Mouse (Mus musculus) bone marrow macrophage, adult 2 months (primary cell): ENCODE data around the gene Cetn3.

Source experiments
- CTCF ChIP-seq: IDR thresholded peaks from 2 replicates; pipeline ENCODE4 v1.5.1; 2012; ENCODE audit warnings: low read depth, mild to moderate bottlenecking, low read length, moderate library complexity
- POLR2A ChIP-seq: IDR thresholded peaks from 2 replicates; pipeline ENCODE4 v1.6.1; 2012; ENCODE audit warnings: mild to moderate bottlenecking, low read depth, low read length, borderline replicate concordance

GRCm38 (mm10) chr13:81782971-81783404 lies at the start of gene Cetn3:
- TF ChIP-seq POLR2A (0 out of 2 replicates have a peak, but pooled peaks have one; percentile 65), CTCF (no peak)
